Mouse (Mus musculus) neural tube, embryonic 14.5 days (tissue): ENCODE results near the gene Gm9837. TPM values are rescaled to one million over a fixed set of nuclear protein-coding genes. Genes with fewer than 3 reads are reported as not detected.

Experiments used
- ATAC-seq: fragments of 200-750 bp; cut with Nextera tagmentation; 2 replicates; pipeline ENCODE4 v1.8.0; 2017; ENCODE audit warnings: low read depth, mild to moderate bottlenecking, moderate TSS enrichment, moderate library complexity
- H3K27ac ChIP-seq: fragments of 300-500 bp; sonication (generic); 2 replicates; pipeline ENCODE4 v1.5.1; 2014; ENCODE audit warnings: low read depth, mild to moderate bottlenecking, control low read depth, low read length, moderate library complexity, mixed read lengths
- H3K27me3 ChIP-seq: fragments of 300-500 bp; sonication (generic); 2 replicates; pipeline ENCODE4 v1.6.1; 2014; ENCODE audit warnings: low read length; ENCODE audit not compliant: control insufficient read depth, insufficient read depth
- H3K36me3 ChIP-seq: fragments of 300-500 bp; sonication (generic); 2 replicates; pipeline ENCODE4 v1.6.1; 2014; ENCODE audit warnings: low read length, mixed read lengths; ENCODE audit not compliant: control insufficient read depth, insufficient read depth
- H3K4me1 ChIP-seq: fragments of 300-500 bp; sonication (generic); 2 replicates; pipeline ENCODE4 v1.6.1; 2014; ENCODE audit warnings: low read length; ENCODE audit not compliant: control insufficient read depth, insufficient read depth
- H3K4me2 ChIP-seq: fragments of 300-500 bp; sonication (generic); 2 replicates; pipeline ENCODE4 v1.6.1; 2014; ENCODE audit warnings: mild to moderate bottlenecking, low read depth, low read length, control low read depth
- H3K4me3 ChIP-seq: fragments of 300-500 bp; sonication (generic); 2 replicates; pipeline ENCODE4 v1.5.1; 2014; ENCODE audit warnings: low read depth, low read length, control low read depth, mixed read lengths
- H3K9ac ChIP-seq: fragments of 300-500 bp; sonication (generic); replicated peaks from 2 replicates; pipeline ENCODE4 v1.6.1; 2014; ENCODE audit warnings: low read depth, mild to moderate bottlenecking, control low read depth, low read length, mixed read lengths
- H3K9me3 ChIP-seq: fragments of 300-500 bp; sonication (generic); 2 replicates; pipeline ENCODE4 v1.6.1; 2016; ENCODE audit warnings: low read length; ENCODE audit not compliant: control insufficient read depth
- WGBS: fragments of 180-500 bp; shearing (Covaris S2); extraction: QIAGEN DNeasy Blood & Tissue Kit; methylation state at CpG from one replicate; pipeline ENCODE4 v1.1.7; 2014; 5-methylcytosine and 5-hydroxymethylcytosine counted together
- polyA plus RNA-seq: library from polyadenylated mRNA; unstranded; fragments of >200 nt; fragmentation: Nextera tagmentation; extraction: Ambion mirVana; gene quantifications from 2 replicates; pipeline ENCODE4 v1.2.1, GENCODE M21; 2014

Gene Gm9837
- polyA plus RNA-seq, 1 experiment from 2014 or later: not detected

GRCm38 (mm10) chr11:53450070-53450705 is 20.1 kb downstream of the Gm9837 start:
- ATAC-seq: no peak
- H3K4me2 ChIP-seq: no peak overlapping the region
- WGBS: 62% methylated on average over 15 of the region's 15 CpGs

GRCm38 (mm10) chr11:53448529-53448928 is 21.8 kb downstream of the Gm9837 start:
- H3K9me3 ChIP-seq: no peaks in the 10 kb centered on the region
- no peaks in the 10 kb centered on the region for H3K27me3 ChIP-seq
- no peak overlapping the region for H3K4me3 ChIP-seq
- no peak overlapping the region for H3K27ac ChIP-seq
- WGBS: 94% methylated on average over 1 of the region's 1 CpGs
- H3K9ac ChIP-seq: no peak overlapping the region
- no peaks in the 10 kb centered on the region for H3K36me3 ChIP-seq
- H3K4me2 ChIP-seq: no peak overlapping the region
- no peaks in the 10 kb centered on the region for H3K4me1 ChIP-seq
- no peak for ATAC-seq

More at GRCm38 (mm10) chr11:53450070-53450705, 20.1 kb downstream of the Gm9837 start:
- Histone ChIP-seq H3K27me3 (no peaks in the 10 kb centered on the region), H3K9ac (no peak overlapping the region), H3K4me1 (no peaks in the 10 kb centered on the region), H3K9me3 (no peaks in the 10 kb centered on the region), H3K27ac (no peak overlapping the region), H3K4me3 (no peak overlapping the region), H3K36me3 (no peaks in the 10 kb centered on the region)

GRCm38 (mm10) chr11:53447996-53448395 is 22.3 kb downstream of the Gm9837 start:
- no peak overlapping the region for H3K4me3 ChIP-seq
- no peaks in the 10 kb centered on the region for H3K27me3 ChIP-seq
- H3K4me2 ChIP-seq: no peak overlapping the region
- no peaks in the 10 kb centered on the region for H3K9me3 ChIP-seq
- WGBS: 90% methylated on average over 8 of the region's 8 CpGs
- no peak overlapping the region for H3K27ac ChIP-seq
- no peaks in the 10 kb centered on the region for H3K4me1 ChIP-seq
- H3K36me3 ChIP-seq: no peaks in the 10 kb centered on the region
- no peak overlapping the region for H3K9ac ChIP-seq
- ATAC-seq: no peak

- Histone ChIP-seq H3K27ac (no peak overlapping the region), H3K36me3 (no peaks in the 10 kb centered on the region), H3K27me3 (no peaks in the 10 kb centered on the region), H3K9me3 (no peaks in the 10 kb centered on the region), H3K4me2 (no peak overlapping the region), H3K4me3 (no peak overlapping the region), H3K9ac (no peak overlapping the region), H3K4me1 (no peaks in the 10 kb centered on the region)
- WGBS: 88% methylated on average over 13 of the region's 13 CpGs
- ATAC-seq: no peak
Observed at GRCm38 (mm10) chr11:53446183-53446582, 24.1 kb downstream of the Gm9837 start.

GRCm38 (mm10) chr11:53445562-53445961 is 24.7 kb downstream of the Gm9837 start:
- Histone ChIP-seq H3K36me3 (no peaks in the 10 kb centered on the region), H3K4me1 (no peaks in the 10 kb centered on the region), H3K4me3 (no peak overlapping the region), H3K4me2 (no peak overlapping the region), H3K27me3 (no peaks in the 10 kb centered on the region), H3K27ac (no peak overlapping the region), H3K9me3 (no peaks in the 10 kb centered on the region), H3K9ac (no peak overlapping the region)
- no peak for ATAC-seq
- 74% methylated on average over 13 of the region's 13 CpGs for WGBS

- H3K9me3 ChIP-seq: no peaks in the 10 kb centered on the region
- ATAC-seq: no peak
- H3K27ac ChIP-seq: no peak overlapping the region
- 39% methylated on average over 6 of the region's 6 CpGs for WGBS
- no peak overlapping the region for H3K4me3 ChIP-seq
- H3K27me3 ChIP-seq: no peaks in the 10 kb centered on the region
- H3K9ac ChIP-seq: no peak overlapping the region
- H3K36me3 ChIP-seq: no peaks in the 10 kb centered on the region
- no peak overlapping the region for H3K4me2 ChIP-seq
- H3K4me1 ChIP-seq: no peaks in the 10 kb centered on the region
Observed at GRCm38 (mm10) chr11:53443861-53444260, 26.4 kb downstream of the Gm9837 start.

GRCm38 (mm10) chr11:53441921-53442320 is 28.4 kb downstream of the Gm9837 start:
- no peaks in the 10 kb centered on the region for H3K36me3 ChIP-seq
- H3K4me3 ChIP-seq: no peak overlapping the region
- WGBS: 69% methylated on average over 12 of the region's 12 CpGs
- H3K27ac ChIP-seq: no peak overlapping the region
- H3K4me1 ChIP-seq: no peaks in the 10 kb centered on the region
- no peaks in the 10 kb centered on the region for H3K27me3 ChIP-seq
- H3K4me2 ChIP-seq: no peak overlapping the region
- no peak overlapping the region for H3K9ac ChIP-seq
- no peaks in the 10 kb centered on the region for H3K9me3 ChIP-seq
- ATAC-seq: no peak

GRCm38 (mm10) chr11:53436338-53436737 is 33.9 kb downstream of the Gm9837 start:
- Histone ChIP-seq H3K27ac (no peak overlapping the region), H3K36me3 (no peaks in the 10 kb centered on the region), H3K4me1 (no peaks in the 10 kb centered on the region), H3K27me3 (no peaks in the 10 kb centered on the region), H3K4me2 (no peak overlapping the region), H3K4me3 (no peak overlapping the region), H3K9ac (no peak overlapping the region), H3K9me3 (no peaks in the 10 kb centered on the region)
- ATAC-seq: no peak
- 95% methylated on average over 6 of the region's 6 CpGs for WGBS

GRCm38 (mm10) chr11:53435504-53435903 is 34.8 kb downstream of the Gm9837 start:
- WGBS: 89% methylated on average over 8 of the region's 8 CpGs

More at GRCm38 (mm10) chr11:53435504-53435903, 34.8 kb downstream of the Gm9837 start:
- no peaks in the 10 kb centered on the region for H3K36me3 ChIP-seq
- no peaks in the 10 kb centered on the region for H3K27me3 ChIP-seq
- H3K9ac ChIP-seq: no peak overlapping the region
- no peak overlapping the region for H3K27ac ChIP-seq
- H3K9me3 ChIP-seq: no peaks in the 10 kb centered on the region
- no peak overlapping the region for H3K4me2 ChIP-seq
- no peak for ATAC-seq
- no peaks in the 10 kb centered on the region for H3K4me1 ChIP-seq
- no peak overlapping the region for H3K4me3 ChIP-seq
